Mouse (Mus musculus) CH12.LX (cell line): ENCODE data around the gene Nf1.

Experiments
- CTCF ChIP-seq, 2 experiments: IDR thresholded peaks in 1 of 2; conservative IDR thresholded peaks in 1 of 2; 2 replicates each; pipeline ENCODE4 v1.5.1; 2011 to 2012; ENCODE audit warnings: low read depth in 2 of 2, low read length in 2 of 2, improper control_type of control experiment in 1 of 2, inconsistent platforms in 1 of 2, mild to moderate bottlenecking in 1 of 2, moderate library complexity in 1 of 2
- GABPA ChIP-seq: IDR thresholded peaks from 2 replicates; pipeline ENCODE4 v1.6.1; 2012; ENCODE audit warnings: low read depth, low read length, improper control_type of control experiment, inconsistent platforms; ENCODE audit not compliant: insufficient replicate concordance
- JUN ChIP-seq: IDR thresholded peaks from 2 replicates; pipeline ENCODE4 v1.6.1; 2011; ENCODE audit warnings: low read depth, mild to moderate bottlenecking, low read length, improper control_type of control experiment, moderate library complexity; ENCODE audit not compliant: insufficient read depth
- MAFK ChIP-seq: IDR thresholded peaks from 2 replicates; pipeline ENCODE4 v1.6.1; 2011; ENCODE audit warnings: low read length, improper control_type of control experiment; ENCODE audit not compliant: insufficient replicate concordance
- MXI1 ChIP-seq: IDR thresholded peaks from 2 replicates; pipeline ENCODE4 v1.6.1; 2011; ENCODE audit warnings: mild to moderate bottlenecking, low read depth, low read length, improper control_type of control experiment
- PAX5 ChIP-seq: IDR thresholded peaks from 2 replicates; pipeline ENCODE4 v1.6.1; 2012; ENCODE audit warnings: low read length, inconsistent platforms, mixed read lengths
- POLR2A ChIP-seq: IDR thresholded peaks from 2 replicates; pipeline ENCODE4 v1.6.1; 2011; ENCODE audit warnings: low read depth, mild to moderate bottlenecking, improper control_type of control experiment, low read length
- POLR2AphosphoS2 ChIP-seq: IDR thresholded peaks from 2 replicates; pipeline ENCODE4 v1.6.1; 2011; ENCODE audit warnings: low read depth, low read length, improper control_type of control experiment
- ZKSCAN1 ChIP-seq: IDR thresholded peaks from 2 replicates; pipeline ENCODE4 v1.6.1; 2012; ENCODE audit warnings: low read depth, inconsistent platforms, low read length, improper control_type of control experiment, borderline replicate concordance

DNA sequence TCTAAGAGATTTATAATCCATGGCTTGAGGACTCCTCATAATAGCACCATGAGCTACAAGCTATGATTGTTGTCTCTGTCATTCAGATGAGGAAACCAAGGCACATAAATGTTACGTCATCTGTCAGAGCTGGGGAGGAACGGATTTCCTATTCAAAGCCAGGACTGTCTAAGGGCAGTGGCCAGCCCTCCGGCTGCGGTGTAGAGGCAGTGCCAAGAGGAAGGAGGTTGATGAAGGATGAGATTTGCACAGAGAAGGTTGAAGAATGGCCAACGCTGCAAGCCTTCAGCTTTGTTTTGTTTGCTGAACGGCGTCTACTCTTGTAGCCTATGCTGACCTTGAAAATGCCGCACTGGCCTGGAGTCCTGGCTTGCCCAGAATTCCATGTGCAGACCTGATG, 13.8 kb upstream of the Nf1 start:
- no peak for TF ChIP-seq ZKSCAN1
- TF ChIP-seq MXI1, result no peak
- no peak for TF ChIP-seq PAX5
- no peak for TF ChIP-seq POLR2AphosphoS2
- no peak for TF ChIP-seq POLR2A
- TF ChIP-seq MAFK, result no peak
- TF ChIP-seq JUN, result no peak
- TF ChIP-seq CTCF (conservative IDR thresholded peaks at IDR 0.05 in 1 of 2, IDR thresholded peaks at IDR 0.05 in 1 of 2; ENCODE audit: low read depth in 2 of 2, low read length in 2 of 2), result no peak
- no peak for TF ChIP-seq GABPA
